Mouse (Mus musculus): ENCODE measurements around the gene Slc26a1. TPM values are rescaled to one million over a fixed set of nuclear protein-coding genes. Genes with fewer than 3 reads are reported as not detected.
"Not testable (repeated sequence)": the region's sequence is repeated elsewhere in the genome, so short reads cannot be mapped to it uniquely, and the experiment has no call there.

Slc26a1 gene
- polyA plus RNA-seq, 1 experiment from 2014 or later, result 3.3 TPM

GRCm38 (mm10) chr5:108647820-108648465 is 27.4 kb downstream of the Slc26a1 start:
- peaks cover 34% of the 10 kb centered on the region for H3K36me3 ChIP-seq (ENCODE audit: control insufficient read depth, insufficient read depth, low read length)
- 91% methylated on average over 2 of the region's 2 CpGs for WGBS
- no peak overlapping the region for H3K27ac ChIP-seq (ENCODE audit: low read depth, low read length)

GRCm38 (mm10) chr5:108647311-108647710 is 28.1 kb downstream of the Slc26a1 start:
- no peaks in the 10 kb centered on the region for H3K9me3 ChIP-seq (ENCODE audit: control insufficient read depth, low read length)
- H3K9ac ChIP-seq (replicated peaks; ENCODE audit: low read depth, low read length), result no peak overlapping the region
- no peaks in the 10 kb centered on the region for H3K4me1 ChIP-seq (ENCODE audit: control insufficient read depth, insufficient read depth, low read length)
- H3K4me3 ChIP-seq (ENCODE audit: low read depth, low read length), result no peak overlapping the region
- no peak overlapping the region for H3K4me2 ChIP-seq (ENCODE audit: low read depth, low read length)
- no peak overlapping the region for H3K27ac ChIP-seq (ENCODE audit: low read depth, low read length)
- no peaks in the 10 kb centered on the region for H3K27me3 ChIP-seq (ENCODE audit: control insufficient read depth, insufficient read depth, low read length)
- WGBS, result 90% methylated on average over 2 of the region's 2 CpGs
- no peak for ATAC-seq (ENCODE audit: low read depth)
- peaks cover 32% of the 10 kb centered on the region; the same call in 1 of the 2 replicates for H3K36me3 ChIP-seq (ENCODE audit: control insufficient read depth, insufficient read depth, low read length)

More at GRCm38 (mm10) chr5:108647820-108648465, 27.4 kb downstream of the Slc26a1 start:
- H3K27me3 ChIP-seq (ENCODE audit: control insufficient read depth, insufficient read depth, low read length), result no peaks in the 10 kb centered on the region
- H3K9ac ChIP-seq (replicated peaks; ENCODE audit: low read depth, low read length), result no peak overlapping the region
- no peak overlapping the region for H3K4me3 ChIP-seq (ENCODE audit: low read depth, low read length)
- H3K9me3 ChIP-seq (ENCODE audit: control insufficient read depth, low read length), result no peaks in the 10 kb centered on the region
- H3K4me1 ChIP-seq (ENCODE audit: control insufficient read depth, insufficient read depth, low read length), result no peaks in the 10 kb centered on the region
- H3K4me2 ChIP-seq (ENCODE audit: low read depth, low read length), result no peak overlapping the region
- no peak for ATAC-seq (ENCODE audit: low read depth)

DNA sequence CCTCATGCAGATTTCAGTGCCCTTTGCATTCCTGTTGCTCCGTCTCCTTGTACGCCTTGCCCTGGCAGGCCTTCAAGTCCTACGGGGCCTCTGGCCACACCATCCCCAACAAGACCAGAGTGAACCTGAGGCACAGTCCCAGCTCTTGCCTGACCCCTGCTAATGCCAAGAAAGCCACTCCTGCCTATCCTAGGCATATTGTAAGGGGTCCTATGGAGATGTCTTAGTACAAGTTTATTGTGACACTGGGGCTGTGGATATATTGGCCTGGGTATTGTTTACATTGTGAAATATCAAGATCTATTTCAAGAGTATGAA is 29.1 kb downstream of the Slc26a1 start:
- no peak overlapping the region for H3K9ac ChIP-seq (replicated peaks; ENCODE audit: low read depth, low read length)
- no peak overlapping the region for H3K4me3 ChIP-seq (ENCODE audit: low read depth, low read length)
- no peak overlapping the region for H3K4me2 ChIP-seq (ENCODE audit: low read depth, low read length)
- no peaks in the 10 kb centered on the region for H3K27me3 ChIP-seq (ENCODE audit: control insufficient read depth, insufficient read depth, low read length)
- peak overlapping the region; percentile 10; the same call in 1 of the 2 replicates for H3K27ac ChIP-seq (ENCODE audit: low read depth, low read length)
- H3K36me3 ChIP-seq (ENCODE audit: control insufficient read depth, insufficient read depth, low read length), result peaks cover 32% of the 10 kb centered on the region; the same call in 1 of the 2 replicates
- WGBS, result 95% methylated on average over 3 of the region's 3 CpGs
- no peaks in the 10 kb centered on the region for H3K4me1 ChIP-seq (ENCODE audit: control insufficient read depth, insufficient read depth, low read length)
- ATAC-seq (ENCODE audit: low read depth), result no peak
- H3K9me3 ChIP-seq (ENCODE audit: control insufficient read depth, low read length), result no peaks in the 10 kb centered on the region

- no peaks in the 10 kb centered on the region for H3K27me3 ChIP-seq (ENCODE audit: control insufficient read depth, insufficient read depth, low read length)
- 0 out of 2 replicates have a peak, but pooled peaks have one; percentile 16 for ATAC-seq (ENCODE audit: low read depth)
- H3K9ac ChIP-seq (replicated peaks; ENCODE audit: low read depth, low read length), result no peak overlapping the region
- 88% methylated on average over 9 of the region's 9 CpGs for WGBS
- no peak overlapping the region for H3K4me3 ChIP-seq (ENCODE audit: low read depth, low read length)
- no peaks in the 10 kb centered on the region for H3K4me1 ChIP-seq (ENCODE audit: control insufficient read depth, insufficient read depth, low read length)
- peak overlapping the region; percentile 10; the same call in 1 of the 2 replicates for H3K27ac ChIP-seq (ENCODE audit: low read depth, low read length)
- no peaks in the 10 kb centered on the region for H3K9me3 ChIP-seq (ENCODE audit: control insufficient read depth, low read length)
- H3K36me3 ChIP-seq (ENCODE audit: control insufficient read depth, insufficient read depth, low read length), result peaks cover 32% of the 10 kb centered on the region; the same call in 1 of the 2 replicates
- H3K4me2 ChIP-seq (ENCODE audit: low read depth, low read length), result no peak overlapping the region
These were observed 29.6 kb downstream of the Slc26a1 start for GRCm38 (mm10) chr5:108645651-108646342.

DNA sequence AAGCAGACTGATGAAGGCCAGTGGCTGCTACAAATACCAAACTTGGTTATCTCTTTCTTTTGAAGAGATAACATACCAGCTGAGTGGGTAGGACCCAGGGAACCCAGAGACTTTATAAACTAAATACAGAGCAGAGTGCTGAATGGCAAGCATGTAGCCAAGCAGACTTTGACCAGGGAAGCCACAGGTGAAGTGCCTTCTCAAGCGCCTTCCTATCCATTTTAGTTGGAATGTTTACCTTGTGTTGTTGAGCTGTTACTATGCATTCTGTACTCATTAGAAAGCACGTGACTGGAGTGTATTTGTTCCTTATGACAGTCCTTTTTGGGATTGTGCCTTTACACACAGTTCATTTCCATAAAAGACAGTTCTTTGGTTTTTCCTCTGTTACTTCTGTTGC is 31.7 kb downstream of the Slc26a1 start:
- ATAC-seq (ENCODE audit: low read depth), result no peak
- Histone ChIP-seq H3K4me3 (ENCODE audit: low read depth, low read length) (no peak overlapping the region), H3K9ac (replicated peaks; ENCODE audit: low read depth, low read length) (no peak overlapping the region), H3K27me3 (ENCODE audit: control insufficient read depth, insufficient read depth, low read length) (no peaks in the 10 kb centered on the region), H3K27ac (ENCODE audit: low read depth, low read length) (no peak overlapping the region), H3K9me3 (ENCODE audit: control insufficient read depth, low read length) (no peaks in the 10 kb centered on the region), H3K4me2 (ENCODE audit: low read depth, low read length) (no peak overlapping the region), H3K36me3 (ENCODE audit: control insufficient read depth, insufficient read depth, low read length) (peaks cover 16% of the 10 kb centered on the region; the same call in 1 of the 2 replicates), H3K4me1 (ENCODE audit: control insufficient read depth, insufficient read depth, low read length) (no peaks in the 10 kb centered on the region)
- WGBS, result 80% methylated on average over 2 of the region's 2 CpGs

GRCm38 (mm10) chr5:108636172-108636571 is 39.2 kb downstream of the Slc26a1 start:
- Histone ChIP-seq H3K27me3 (ENCODE audit: control insufficient read depth, insufficient read depth, low read length) (no peaks in the 10 kb centered on the region), H3K9ac (replicated peaks; ENCODE audit: low read depth, low read length) (no peak overlapping the region), H3K4me3 (ENCODE audit: low read depth, low read length) (no peak overlapping the region), H3K4me2 (ENCODE audit: low read depth, low read length) (no peak overlapping the region), H3K9me3 (ENCODE audit: control insufficient read depth, low read length) (no peaks in the 10 kb centered on the region), H3K4me1 (ENCODE audit: control insufficient read depth, insufficient read depth, low read length) (no peaks in the 10 kb centered on the region), H3K36me3 (ENCODE audit: control insufficient read depth, insufficient read depth, low read length) (no peaks in the 10 kb centered on the region), H3K27ac (ENCODE audit: low read depth, low read length) (no peak overlapping the region)
- WGBS, result 81% methylated on average over 4 of the region's 4 CpGs
- no peak for ATAC-seq (ENCODE audit: low read depth)

DNA sequence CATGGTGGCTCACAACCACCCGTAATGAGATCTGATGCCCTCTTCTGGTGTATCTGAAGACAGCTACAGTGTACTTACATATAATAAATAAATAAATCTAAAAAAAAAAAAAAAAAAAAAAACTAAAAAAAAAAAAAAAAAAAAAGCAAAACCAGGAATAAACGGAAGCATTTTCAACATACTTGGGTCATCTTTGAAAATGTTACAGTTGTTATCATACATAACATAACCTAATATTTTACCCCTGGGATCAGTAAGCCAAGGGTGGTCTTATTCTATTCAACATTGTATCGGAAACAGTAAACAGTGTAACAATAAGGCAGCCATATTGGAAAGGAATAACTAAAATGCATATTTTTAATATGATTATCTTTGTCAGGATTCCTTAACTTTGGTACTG is 41.3 kb downstream of the Slc26a1 start:
- not testable (repeated sequence) for H3K4me1 ChIP-seq (ENCODE audit: control insufficient read depth, insufficient read depth, low read length); H3K27me3 ChIP-seq (ENCODE audit: control insufficient read depth, insufficient read depth, low read length); H3K9me3 ChIP-seq (ENCODE audit: control insufficient read depth, low read length); H3K4me2 ChIP-seq (ENCODE audit: low read depth, low read length); H3K27ac ChIP-seq (ENCODE audit: low read depth, low read length); H3K4me3 ChIP-seq (ENCODE audit: low read depth, low read length); H3K36me3 ChIP-seq (ENCODE audit: control insufficient read depth, insufficient read depth, low read length); H3K9ac ChIP-seq (replicated peaks; ENCODE audit: low read depth, low read length); ATAC-seq (ENCODE audit: low read depth)
- WGBS, result 88% methylated on average over 2 of the region's 3 CpGs

GRCm38 (mm10) chr5:108633676-108634075 is 41.7 kb downstream of the Slc26a1 start:
- Histone ChIP-seq H3K9me3 (ENCODE audit: control insufficient read depth, low read length) (no peaks in the 10 kb centered on the region), H3K36me3 (ENCODE audit: control insufficient read depth, insufficient read depth, low read length) (no peaks in the 10 kb centered on the region), H3K4me2 (ENCODE audit: low read depth, low read length) (no peak overlapping the region), H3K9ac (replicated peaks; ENCODE audit: low read depth, low read length) (no peak overlapping the region), H3K27me3 (ENCODE audit: control insufficient read depth, insufficient read depth, low read length) (no peaks in the 10 kb centered on the region), H3K27ac (ENCODE audit: low read depth, low read length) (no peak overlapping the region), H3K4me1 (ENCODE audit: control insufficient read depth, insufficient read depth, low read length) (peaks cover 8% of the 10 kb centered on the region; the same call in 1 of the 2 replicates), H3K4me3 (ENCODE audit: low read depth, low read length) (no peak overlapping the region)
- 82% methylated on average over 4 of the region's 4 CpGs for WGBS
- ATAC-seq (ENCODE audit: low read depth), result no peak
